ENCODE assay signal across 15 mouse cellular contexts in the genomic region with DNA sequence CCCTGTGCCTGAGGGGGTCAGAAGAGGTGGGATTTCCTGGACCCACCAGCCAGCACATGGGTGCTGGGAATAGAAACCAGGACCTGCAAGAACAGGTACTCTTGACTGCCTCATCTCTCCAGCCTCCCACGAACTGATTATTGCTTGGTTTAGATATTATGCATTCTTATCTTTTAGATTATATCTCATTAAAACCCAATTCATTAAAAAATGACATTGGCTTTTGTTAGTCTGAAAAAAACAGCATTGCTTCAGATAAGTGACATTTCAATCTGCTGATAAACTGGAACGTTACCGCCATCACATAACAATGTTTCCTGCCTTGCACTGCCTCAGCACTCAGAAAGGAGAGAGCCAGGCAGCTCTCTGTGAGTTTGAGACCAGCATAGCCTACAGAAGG. TPM values are rescaled to one million over a fixed set of nuclear protein-coding genes. Genes with fewer than 3 reads are reported as not detected.
DNase-seq lines count a peak whose midpoint lies in the region; ATAC-seq and TF ChIP-seq lines count a peak whose summit lies in the region.
"Had no signal": no experiment of that assay in that cellular context is flagged by ENCODE, and none has a peak within 500 bp of the region (broad histone marks: within the 10 kb centered on the region; RNA-seq: fewer than 3 reads in every experiment).

No protein-coding gene starts in this region.

- TF ChIP-seq RAD21 in CH12.LX (IDR thresholded peaks at IDR 0.05; ENCODE audit: low read depth, low read length), result no peak

- no peaks in the 10 kb centered on the region for H3K9me3 ChIP-seq in heart, embryonic 14.5 days (ENCODE audit: control insufficient read depth, low read length)
- no peaks in the 10 kb centered on the region for H3K9me3 ChIP-seq in liver, embryonic 15.5 days (replicated peaks)
- H3K9me3 ChIP-seq in CH12.LX (replicated peaks; ENCODE audit: low read length), result no peaks in the 10 kb centered on the region
- no peaks in the 10 kb centered on the region for H3K9me3 ChIP-seq in liver, postnatal 0 days (ENCODE audit: low read length)
- H3K9me3 ChIP-seq: hindbrain, embryonic 15.5 days; limb, embryonic 10.5 days; midbrain, embryonic 15.5 days had no signal

- H3K4me3 ChIP-seq in heart, embryonic 14.5 days (ENCODE audit: control insufficient read depth in 1 of 2, insufficient read depth in 1 of 2, low read depth in 1 of 2, low read length in 2 of 2), result no peak overlapping the region
- H3K4me3 ChIP-seq in liver, embryonic 15.5 days (replicated peaks), result no peak overlapping the region
- no peak overlapping the region for H3K4me3 ChIP-seq in CH12.LX (replicated peaks in 1 of 3; ENCODE audit: low read depth in 2 of 3, low read length in 2 of 3, poor library complexity in 1 of 3)
- H3K4me3 ChIP-seq in liver, postnatal 0 days (ENCODE audit: low read depth, low read length), result no peak overlapping the region
- H3K4me3 ChIP-seq: hindbrain, embryonic 15.5 days; limb, embryonic 10.5 days; midbrain, embryonic 15.5 days had no signal

- no peak overlapping the region for H3K4me2 ChIP-seq in heart, embryonic 14.5 days (ENCODE audit: low read length)
- H3K4me2 ChIP-seq in liver, embryonic 15.5 days, result no peak overlapping the region; the same call in 1 of the 2 replicates
- H3K4me2 ChIP-seq in CH12.LX (ENCODE audit: insufficient read depth, low read depth, poor library complexity, severe bottlenecking), result 0 out of 2 replicates have a peak overlapping the region, but pooled peaks have one; percentile 31
- H3K4me2 ChIP-seq in liver, postnatal 0 days (ENCODE audit: low read depth, low read length), result no peak overlapping the region

- no peaks in the 10 kb centered on the region for H3K36me3 ChIP-seq in heart, embryonic 14.5 days (ENCODE audit: control insufficient read depth, insufficient read depth, low read length)
- no peaks in the 10 kb centered on the region for H3K36me3 ChIP-seq in liver, embryonic 15.5 days (replicated peaks)
- H3K36me3 ChIP-seq in CH12.LX (replicated peaks in 1 of 2; ENCODE audit: control insufficient read depth in 1 of 2, insufficient read depth in 1 of 2, low read length in 1 of 2), result peaks cover 0 to 1% of the 10 kb centered on the region in 2 experiments
- H3K36me3 ChIP-seq in liver, postnatal 0 days (replicated peaks; ENCODE audit: insufficient read depth, low read length), result no peaks in the 10 kb centered on the region
- H3K36me3 ChIP-seq: hindbrain, embryonic 15.5 days; limb, embryonic 10.5 days; midbrain, embryonic 15.5 days had no signal

- TF ChIP-seq EP300 in CH12.LX (IDR thresholded peaks at IDR 0.05; ENCODE audit: low read length), result no peak
- TF ChIP-seq EP300 in liver, postnatal 0 days (IDR thresholded peaks at IDR 0.05; ENCODE audit: low read depth), result no peak

- in situ Hi-C loops in CH12.LX (cut with MboI; ENCODE audit: low pct_ligation_motif_present, low pct_unique_long_range_greater_than_20kb, low sequenced_read_pairs), result no loop called here

- TF ChIP-seq POLR2A in CH12.LX (IDR thresholded peaks at IDR 0.05; ENCODE audit: low read depth, low read length), result no peak

- WGBS in heart, embryonic 14.5 days, result 36% methylated on average over 3 of the region's 3 CpGs
- 27% methylated on average over 3 of the region's 3 CpGs for WGBS in liver, embryonic 15.5 days (ENCODE audit: insufficient replicate concordance)
- 43% methylated on average over 3 of the region's 3 CpGs for WGBS in liver, postnatal 0 days (ENCODE audit: insufficient replicate concordance)

- peaks cover 27% of the 10 kb centered on the region for H3K79me2 ChIP-seq in CH12.LX (replicated peaks; ENCODE audit: control insufficient read depth, extremely low read depth, insufficient read depth, poor library complexity, severe bottlenecking)

- no peak for TF ChIP-seq CTCF in CH12.LX (conservative IDR thresholded peaks at IDR 0.05 in 1 of 2, IDR thresholded peaks at IDR 0.05 in 1 of 2; ENCODE audit: low read depth in 2 of 2, low read length in 2 of 2)
- TF ChIP-seq CTCF in liver, postnatal 0 days (IDR thresholded peaks at IDR 0.05; ENCODE audit: low read depth), result no peak

- H3K27me3 ChIP-seq in heart, embryonic 14.5 days (ENCODE audit: control insufficient read depth, insufficient read depth, low read length), result no peaks in the 10 kb centered on the region
- no peaks in the 10 kb centered on the region for H3K27me3 ChIP-seq in liver, embryonic 15.5 days
- H3K27me3 ChIP-seq in CH12.LX (replicated peaks), result no peaks in the 10 kb centered on the region
- H3K27me3 ChIP-seq in liver, postnatal 0 days (ENCODE audit: insufficient read depth, low read length), result no peaks in the 10 kb centered on the region
- H3K27me3 ChIP-seq: hindbrain, embryonic 15.5 days; midbrain, embryonic 15.5 days had no signal

- peak overlapping the region; percentile 67 to 98; a peak in 3 of 4 replicates for H3K27ac ChIP-seq in heart, embryonic 14.5 days (replicated peaks in 1 of 2; ENCODE audit: control insufficient read depth in 1 of 2, insufficient read depth in 1 of 2, low read depth in 2 of 2, low read length in 2 of 2)
- H3K27ac ChIP-seq in liver, embryonic 15.5 days (replicated peaks), result 0 out of 2 replicates have a peak overlapping the region, but pooled peaks have one; percentile 38
- peak overlapping the region; percentile 66; the same call in 1 of the 2 replicates for H3K27ac ChIP-seq in CH12.LX (ENCODE audit: insufficient read depth, low read depth)
- H3K27ac ChIP-seq in liver, postnatal 0 days (ENCODE audit: low read depth), result 0 out of 2 replicates have a peak overlapping the region, but pooled peaks have one; percentile 29
- H3K27ac ChIP-seq: limb, embryonic 10.5 days had no signal

- no peak for DNase-seq in heart, adult 9 months (ENCODE audit: low spot score in 2 of 2)
- DNase-seq in liver (no peak), CH12.LX (ENCODE audit: extremely low read depth) (no peak)
- no peak for DNase-seq in liver, postnatal 0 days
- DNase-seq in frontal cortex, postnatal 36 days (ENCODE audit: low spot score in 2 of 2), result no peak
- DNase-seq: adrenal gland, postnatal 10 days; cerebellum, adult 2 months; lung, postnatal 4 days had no signal

- H3K9ac ChIP-seq in heart, embryonic 14.5 days (ENCODE audit: low read length), result no peak overlapping the region; the same call in 1 of the 2 replicates
- H3K9ac ChIP-seq in liver, embryonic 15.5 days, result no peak overlapping the region
- H3K9ac ChIP-seq in CH12.LX (ENCODE audit: insufficient read depth, low read depth), result no peak overlapping the region
- no peak overlapping the region for H3K9ac ChIP-seq in liver, postnatal 0 days (replicated peaks)
- H3K9ac ChIP-seq: hindbrain, embryonic 15.5 days; midbrain, embryonic 15.5 days had no signal

- dilution Hi-C loops in CH12.LX (cut with MboI; ENCODE audit: extremely low pct_ligation_motif_present, extremely low pct_unique_long_range_greater_than_20kb, low sequenced_read_pairs), result no loop called here

- peaks cover 5 to 22% of the 10 kb centered on the region in 2 experiments for H3K4me1 ChIP-seq in heart, embryonic 14.5 days (ENCODE audit: control insufficient read depth in 2 of 2, insufficient read depth in 2 of 2, low read length in 2 of 2)
- H3K4me1 ChIP-seq in liver, embryonic 15.5 days (replicated peaks), result peaks cover 38% of the 10 kb centered on the region
- peaks cover 16 to 63% of the 10 kb centered on the region in 2 experiments for H3K4me1 ChIP-seq in CH12.LX (ENCODE audit: control insufficient read depth in 1 of 2, insufficient read depth in 2 of 2)
- peaks cover 28% of the 10 kb centered on the region for H3K4me1 ChIP-seq in liver, postnatal 0 days (ENCODE audit: insufficient read depth)

- no peak for ATAC-seq in heart, embryonic 14.5 days (ENCODE audit: insufficient number of reproducible peaks, insufficient read depth, low FRiP score, low read depth)
- no peak for ATAC-seq in liver, embryonic 15.5 days (ENCODE audit: insufficient read depth)
- ATAC-seq in liver, postnatal 0 days, result no peak
- ATAC-seq: forebrain, embryonic 14.5 days; intestine, postnatal 0 days; midbrain, embryonic 15.5 days had no signal

TF ChIP-seq in CH12.LX, 34 proteins besides CTCF, POLR2A, EP300 and RAD21:
- TF ChIP-seq TCF12 (IDR thresholded peaks at IDR 0.05; ENCODE audit: low read depth, low read length) (no peak), PAX5 (IDR thresholded peaks at IDR 0.05; ENCODE audit: low read length) (no peak), MEF2A (IDR thresholded peaks at IDR 0.05; ENCODE audit: borderline replicate concordance, low read depth, low read length) (no peak), POLR2AphosphoS2 (IDR thresholded peaks at IDR 0.05; ENCODE audit: low read depth, low read length) (no peak), IRF4 (IDR thresholded peaks at IDR 0.05; ENCODE audit: low read depth, low read length) (no peak)

RNA-seq across cellular contexts. Expression of a gene that starts 1.5 kb away (rescaled TPM):
- 43.9 and 50.3 TPM in 2 replicates for polyA plus RNA-seq in heart, embryonic 14.5 days (2014; fragmentation: Nextera tagmentation; extraction: Ambion mirVana)
- 10.0 and 10.2 TPM in 2 replicates for polyA plus RNA-seq in liver, embryonic 15.5 days (2015; fragmentation: Nextera tagmentation; extraction: Ambion mirVana)
- total RNA-seq in CH12.LX (2012; rRNA removed) (18.0 and 23.4 TPM in 2 replicates), CH12.LX (2014; rRNA removed) (26.4 and 29.6 TPM in 2 replicates)
- polyA plus RNA-seq in CH12.LX (2012; ENCODE audit: insufficient read length, low read depth), result 12.9 and 13.0 TPM in 2 replicates
- polyA plus RNA-seq in liver, postnatal 0 days (2015; fragmentation: Nextera tagmentation; extraction: Ambion mirVana), result 5.4 and 5.6 TPM in 2 replicates

Comparison
In these comparisons a context has a peak if more than half of its experiments do, and no peak if none do; other contexts are left out.
1. H3K27ac ChIP-seq: peak in every context shown above with its lines; median percentile 82 in heart, embryonic 14.5 days; 66 in CH12.LX; 38 in liver, embryonic 15.5 days; 29 in liver, postnatal 0 days.